Comparison of ENCODE assay signal across 17 mouse cellular contexts in genomic region chr3:84275124-84275523, GRCm38 (mm10). TPM values are rescaled to one million over a fixed set of nuclear protein-coding genes. Genes with fewer than 3 reads are reported as not detected.
"Had no signal": no experiment of that assay in that cellular context is flagged by ENCODE, and none has a peak within 500 bp of the region (broad histone marks: within the 10 kb centered on the region; RNA-seq: fewer than 3 reads in every experiment).

No protein-coding gene starts in this region.

- DNase-seq: lung, postnatal 14 days; lung, postnatal 36 days; right cerebral cortex, postnatal 14 days; thymus, adult 2 months; thymus, postnatal 25 days; thymus, postnatal 4 days had no signal

- ATAC-seq: lung, postnatal 0 days; midbrain, embryonic 13.5 days; midbrain, embryonic 15.5 days had no signal

- H3K4me3 ChIP-seq: lung, embryonic 15.5 days; megakaryocyte, embryonic 14.5 days; midbrain, embryonic 13.5 days; midbrain, embryonic 15.5 days; neural tube, embryonic 12.5 days; stomach, embryonic 15.5 days had no signal

- H3K27ac ChIP-seq: lung, embryonic 15.5 days; macrophage; midbrain, embryonic 13.5 days; midbrain, embryonic 15.5 days; neural tube, embryonic 12.5 days; stomach, embryonic 15.5 days; stomach, postnatal 0 days had no signal

- H3K4me2 ChIP-seq: lung, embryonic 15.5 days; midbrain, embryonic 11.5 days; midbrain, embryonic 13.5 days; midbrain, embryonic 15.5 days; neural tube, embryonic 12.5 days; stomach, embryonic 15.5 days had no signal

- H3K36me3 ChIP-seq: lung, embryonic 15.5 days; midbrain, embryonic 15.5 days; stomach, embryonic 15.5 days had no signal

- H3K27me3 ChIP-seq: lung, embryonic 15.5 days; midbrain, embryonic 13.5 days; midbrain, embryonic 15.5 days; neural tube, embryonic 12.5 days; stomach, embryonic 15.5 days had no signal

- H3K9ac ChIP-seq: lung, embryonic 15.5 days; midbrain, embryonic 13.5 days; midbrain, embryonic 15.5 days; neural tube, embryonic 12.5 days; stomach, embryonic 15.5 days had no signal

- H3K9me3 ChIP-seq: lung, embryonic 15.5 days; midbrain, embryonic 13.5 days; midbrain, embryonic 15.5 days; neural tube, embryonic 12.5 days; stomach, embryonic 15.5 days had no signal

- H3K4me1 ChIP-seq: megakaryocyte, embryonic 14.5 days had no signal

RNA-seq across cellular contexts. Expression of gene Trim2, which starts 31.6 kb away (rescaled TPM):
- total RNA-seq: monocyte, adult 5-6 weeks had no signal
